Mouse (Mus musculus) gastrocnemius, adult 18-20 months (tissue): Measurements from ENCODE around the gene Mrpl14. TPM values are rescaled to one million over a fixed set of nuclear protein-coding genes. Genes with fewer than 3 reads are reported as not detected.
A peak's percentile ranks its signal among the peaks of the same experiment; 100 is the strongest.

Experiments
- DNase-seq: peaks from one replicate; pipeline ENCODE4 v3.0.0; 2021; ENCODE audit warnings: low spot score
- total RNA-seq, 2 experiments: library from RNA; stranded (reverse); gene quantifications; 2 replicates each; pipeline ENCODE4 v1.2.3; 2021

The Mrpl14 gene
- total RNA-seq, 2 experiments from 2014 or later: 119 to 165 TPM

GRCm38 (mm10) chr17:45718323-45718722 is 32.2 kb downstream of the Mrpl14 start:
- DNase-seq: peak; percentile 77

DNA sequence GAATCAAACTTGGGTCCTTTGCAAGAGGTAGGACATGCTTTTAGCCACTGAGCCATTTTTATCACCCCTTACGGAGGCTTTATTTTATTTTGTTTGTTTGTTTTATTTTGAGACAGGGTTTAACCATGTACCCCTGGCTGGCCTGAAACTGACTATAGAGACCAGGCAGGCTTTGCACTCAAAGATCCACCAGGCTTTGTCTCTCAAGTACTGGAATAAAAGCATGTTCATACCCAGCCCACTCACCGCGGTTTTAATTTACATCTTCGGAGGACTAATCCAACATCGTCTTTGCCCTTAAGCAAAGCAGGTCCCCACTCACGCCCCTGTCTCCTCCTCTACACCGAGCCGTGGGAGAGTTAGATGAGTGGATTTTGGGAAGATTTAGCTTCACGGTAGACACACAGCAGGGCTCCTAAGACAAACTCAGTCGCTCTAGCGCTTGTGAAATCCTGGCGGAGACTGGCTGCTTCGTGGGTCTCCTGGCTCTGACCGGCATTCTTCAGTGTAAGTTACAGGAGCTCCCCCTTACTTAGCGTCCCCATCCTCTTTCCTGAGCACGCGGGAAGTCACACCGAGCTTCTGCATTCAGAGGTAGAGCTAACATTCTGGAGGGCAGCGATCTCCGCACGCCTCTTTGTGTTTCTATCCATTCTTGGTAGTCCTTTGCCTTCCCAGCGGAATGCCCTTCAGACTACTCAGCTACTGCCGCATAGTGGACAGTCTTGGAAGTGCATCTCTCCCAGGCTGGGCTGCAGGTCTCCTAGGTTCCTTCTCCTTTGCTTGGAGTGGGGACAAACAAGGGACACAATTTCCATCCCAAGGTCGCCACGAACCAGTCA is 37.8 kb downstream of the Mrpl14 start:
- DNase-seq: peak; percentile 84

- DNase-seq: no peak
These were observed 38.4 kb downstream of the Mrpl14 start for GRCm38 (mm10) chr17:45724574-45724921.

DNA sequence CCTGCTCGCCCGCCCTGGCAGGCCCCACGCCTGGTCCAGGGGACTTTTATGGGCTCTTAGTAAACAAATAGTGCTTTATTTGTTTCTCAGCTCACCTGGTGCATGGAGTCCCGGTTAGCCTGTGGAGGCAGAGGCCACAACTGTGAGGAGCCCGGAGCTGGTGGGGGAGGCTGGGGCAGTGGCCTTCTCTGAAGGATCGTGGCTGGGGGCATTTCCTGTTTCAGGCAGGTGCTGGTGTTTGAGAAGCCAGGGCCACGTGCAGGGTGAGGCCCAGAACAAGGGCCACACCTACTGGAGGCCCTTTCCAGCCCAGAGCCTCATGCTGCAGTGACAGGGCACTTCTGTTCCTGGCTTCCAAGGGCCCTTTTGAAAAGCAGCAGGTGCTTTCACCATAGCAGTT is 40.1 kb downstream of the Mrpl14 start:
- DNase-seq: no peak

DNA sequence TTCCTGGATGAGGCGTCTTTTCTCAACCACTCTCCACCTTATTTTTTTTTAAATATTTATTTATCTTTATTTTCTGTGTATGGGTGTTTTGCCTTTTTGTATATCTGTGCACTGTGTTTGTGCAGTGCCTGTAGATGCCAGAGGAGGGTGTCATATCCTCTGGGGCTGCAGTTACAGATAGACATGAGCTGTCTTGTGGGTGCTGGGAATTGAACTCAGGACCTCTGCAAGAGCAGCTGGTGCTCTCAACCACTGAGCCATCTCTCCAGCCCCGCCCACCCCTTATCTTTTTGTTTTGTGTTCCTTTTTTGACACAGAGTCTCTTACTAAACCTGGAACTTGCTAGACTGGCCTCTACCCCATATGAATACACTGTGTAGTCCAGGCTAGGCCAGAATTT is 41.4 kb downstream of the Mrpl14 start:
- DNase-seq: no peak

DNA sequence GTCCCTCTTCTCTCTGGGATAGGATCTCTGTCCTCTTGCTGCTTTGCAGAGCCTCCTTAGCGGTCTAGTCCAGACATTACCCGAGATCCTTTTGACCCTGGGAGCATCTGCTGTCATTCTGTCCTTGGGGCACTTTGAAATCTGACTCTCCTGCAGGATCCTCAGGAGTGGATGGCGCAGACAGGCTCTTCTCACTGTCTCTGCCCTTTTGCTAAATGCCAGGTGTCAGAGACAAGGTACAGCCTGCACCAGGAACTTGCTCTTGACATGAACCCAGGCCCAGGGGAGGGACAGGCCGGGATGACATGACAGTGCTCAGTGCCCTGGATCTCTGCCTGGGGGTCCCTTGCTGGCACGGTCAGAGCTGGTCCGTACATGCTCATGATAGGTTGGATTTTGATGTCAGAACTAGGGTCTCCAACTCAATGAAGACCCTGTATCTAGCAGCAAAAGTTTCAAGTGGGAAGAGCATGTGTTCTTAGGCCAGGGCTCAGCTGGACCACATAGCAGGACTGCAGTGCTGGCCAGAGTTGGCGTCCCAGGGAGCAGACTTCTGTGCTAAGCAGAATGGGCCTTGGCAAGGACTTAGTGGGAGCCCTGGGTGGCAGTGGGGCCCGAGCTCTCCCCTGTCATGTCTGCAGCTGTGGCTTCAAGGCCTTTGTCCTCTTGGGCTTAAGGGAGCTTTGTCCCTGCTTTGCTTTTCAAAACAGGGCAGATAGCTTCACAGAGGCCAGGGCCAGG is 42.0 kb downstream of the Mrpl14 start:
- peak; percentile 68 for DNase-seq

DNA sequence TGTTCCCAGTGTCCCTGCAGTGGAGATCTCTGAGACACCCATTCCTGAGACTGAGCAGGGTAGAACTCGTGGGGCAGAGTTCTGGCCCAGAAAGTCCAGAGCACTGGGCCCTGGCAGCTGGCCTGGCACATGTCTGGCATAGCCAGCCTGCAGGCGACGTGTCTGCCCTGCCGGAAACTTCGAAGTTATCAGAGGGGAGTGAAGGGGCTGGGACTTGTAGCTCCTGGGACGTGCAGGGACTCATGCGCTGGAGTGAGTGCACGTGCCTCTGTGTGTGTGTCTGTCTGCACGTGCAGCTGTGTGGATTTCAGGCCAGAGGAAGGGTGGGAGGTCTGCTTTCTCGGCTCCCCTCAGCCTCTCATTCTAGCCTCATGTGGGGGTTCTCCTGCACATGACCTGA is 43.3 kb downstream of the Mrpl14 start:
- DNase-seq: no peak

- no peak for DNase-seq
These were observed 44.6 kb downstream of the Mrpl14 start for GRCm38 (mm10) chr17:45730696-45731095.

GRCm38 (mm10) chr17:45731172-45731864 is 45.2 kb downstream of the Mrpl14 start:
- DNase-seq: peak; percentile 91

DNA sequence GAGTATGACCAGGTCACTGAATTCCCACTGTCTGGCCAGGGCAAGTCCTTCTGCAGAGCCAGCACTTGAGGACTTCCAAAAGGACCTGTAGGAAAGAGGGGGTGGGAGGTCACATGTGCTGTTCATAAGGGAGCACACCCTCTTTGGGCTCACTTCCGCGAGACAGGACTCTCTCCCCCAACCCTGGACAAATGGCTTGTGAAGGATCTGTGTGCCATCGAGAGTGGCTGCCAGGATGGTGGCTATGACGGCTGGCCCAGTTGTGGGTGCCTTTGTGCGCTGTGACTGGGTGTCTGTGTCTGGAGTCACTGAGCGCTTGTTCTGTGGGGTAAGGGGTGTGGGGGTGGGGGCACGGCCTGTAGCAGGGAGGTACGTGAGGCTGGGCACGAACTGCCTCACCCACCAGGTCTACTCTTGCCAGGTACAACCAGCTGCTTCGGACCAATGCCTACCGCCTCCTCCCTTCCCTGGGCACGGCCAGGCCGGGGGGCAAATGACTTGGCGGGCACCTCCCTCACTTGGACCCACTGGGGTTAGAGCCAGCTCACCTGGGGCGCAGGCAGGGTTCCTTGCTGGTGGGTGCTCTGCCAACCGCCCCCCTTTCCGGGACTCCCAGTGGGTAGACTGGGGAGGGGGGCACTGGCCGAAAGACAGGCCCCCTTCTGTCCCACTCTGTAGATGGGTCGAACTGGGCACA is 47.1 kb downstream of the Mrpl14 start:
- DNase-seq: no peak

DNA sequence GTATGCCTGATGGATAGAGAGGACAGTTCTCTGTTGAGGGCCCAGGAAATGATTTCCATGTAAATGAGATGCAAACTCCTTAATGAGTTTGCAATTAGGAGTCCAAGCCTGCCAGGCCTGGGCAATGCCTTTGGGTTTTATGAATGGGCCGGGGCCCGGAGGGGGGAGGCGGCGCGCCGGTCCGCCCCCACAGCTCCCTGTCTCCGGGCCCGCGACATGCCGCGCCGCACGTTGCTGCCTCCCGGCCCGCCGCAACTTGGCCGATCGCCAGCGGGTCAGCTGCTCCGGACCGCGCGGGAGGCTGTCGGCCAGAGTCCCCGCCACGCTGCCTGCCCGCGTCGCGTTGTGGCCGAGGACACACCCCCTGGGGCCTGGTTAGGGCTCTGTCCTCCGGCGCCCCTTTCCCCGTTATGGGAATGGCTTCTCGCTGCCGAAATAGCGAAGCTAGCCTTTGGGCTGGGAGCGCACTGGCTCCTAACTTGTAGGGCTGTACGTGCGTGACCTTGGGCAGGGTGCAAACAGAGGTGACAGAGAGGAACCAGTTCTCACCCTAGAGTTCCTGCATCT is 47.7 kb downstream of the Mrpl14 start, which contains the start of gene 1600014C23Rik:
TSS of gene 1600014C23Rik (minus strand) at position 110 of the 567 bp plus-strand sequence.
- peak; percentile 38 for DNase-seq

DNA sequence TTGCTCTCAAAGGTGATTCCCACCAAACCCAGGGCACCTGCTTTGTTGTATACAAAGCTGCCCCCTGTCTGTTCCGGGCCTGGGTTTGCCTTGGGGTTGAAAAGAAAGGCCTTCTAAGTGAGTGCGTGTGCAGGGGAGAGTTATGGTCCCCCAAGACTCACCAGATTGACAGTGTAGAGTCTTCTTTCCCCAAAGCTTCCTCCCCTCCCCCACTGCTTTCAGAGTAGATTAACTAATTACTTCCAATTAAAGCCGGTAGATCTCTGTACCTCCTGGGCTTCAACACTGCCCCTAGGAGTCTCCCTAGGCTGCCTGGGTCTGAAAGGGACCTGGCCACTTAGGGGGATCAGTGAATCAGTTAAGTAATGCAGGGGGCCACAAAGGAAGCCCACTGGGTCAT is 48.2 kb downstream of the Mrpl14 start:
- no peak for DNase-seq

GRCm38 (mm10) chr17:45734881-45735280 is 48.8 kb downstream of the Mrpl14 start:
- DNase-seq: peak; percentile 50

- peak; percentile 88 for DNase-seq
These were observed 49.5 kb downstream of the Mrpl14 start for GRCm38 (mm10) chr17:45735382-45736310.

GRCm38 (mm10) chr17:45736311-45737077 is 50.4 kb downstream of the Mrpl14 start:
- peak; percentile 74 for DNase-seq

DNA sequence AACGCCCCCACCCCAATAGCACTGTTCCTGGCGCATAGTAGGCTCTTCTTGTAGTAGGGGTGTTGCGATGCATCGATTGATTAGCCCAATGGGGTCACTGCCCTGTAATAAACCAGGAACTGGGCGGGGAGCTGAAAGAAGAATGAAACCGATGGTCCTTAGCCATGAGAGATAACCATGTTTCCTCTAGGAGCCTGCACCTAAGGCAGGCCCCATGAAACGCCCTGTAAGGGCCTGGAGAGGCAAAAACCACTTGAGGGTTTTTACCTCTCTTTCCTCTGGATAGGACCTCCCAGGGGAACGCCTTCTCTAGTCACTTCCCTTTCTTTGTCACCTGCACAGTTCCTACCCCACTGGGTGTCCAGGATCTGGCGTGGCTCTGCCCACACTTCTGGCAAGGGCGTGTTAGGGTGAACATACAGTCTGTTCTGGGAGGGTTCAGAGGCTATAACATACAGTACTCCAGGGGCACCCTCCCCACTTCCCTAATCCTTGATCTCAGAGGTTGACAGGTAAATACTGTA is 51.0 kb downstream of the Mrpl14 start:
- no peak for DNase-seq

DNA sequence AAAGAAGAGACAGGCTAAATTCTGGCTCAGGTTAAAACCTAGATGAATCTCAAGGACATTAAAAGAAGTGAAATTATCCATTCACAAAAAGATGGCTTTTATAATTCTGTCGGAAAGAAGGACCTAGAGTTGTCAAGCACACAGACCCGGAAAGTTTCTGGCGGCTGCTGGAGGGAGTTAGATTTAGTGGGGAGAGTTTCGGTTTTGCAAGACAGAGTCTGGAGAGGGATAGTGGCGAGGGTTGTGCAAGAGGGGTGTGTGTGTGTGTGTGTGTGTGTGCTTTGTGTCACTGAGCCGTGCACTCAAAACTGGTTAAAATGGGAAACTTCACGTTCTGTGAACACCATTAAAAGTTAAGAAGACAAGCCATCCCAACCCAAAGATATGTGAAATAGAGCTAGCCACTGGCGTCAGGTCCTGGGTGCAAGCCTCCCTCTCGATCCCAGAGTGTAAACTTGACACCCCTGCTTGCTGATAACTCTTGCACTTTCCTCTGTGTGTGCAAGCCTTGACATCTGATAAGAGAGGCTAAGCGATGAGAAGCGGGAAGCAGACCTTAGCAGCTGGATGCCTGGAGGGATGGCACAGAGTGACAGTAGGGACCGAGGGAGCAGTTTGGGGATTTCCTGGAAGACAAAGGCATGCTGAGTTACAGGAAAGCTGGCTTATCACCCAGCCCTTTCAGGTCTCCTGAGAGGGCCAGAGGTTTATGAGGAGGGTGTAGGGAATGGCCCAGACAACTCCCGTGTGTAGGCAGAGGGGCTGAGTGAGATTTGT is 56.4 kb downstream of the Mrpl14 start:
- peak; percentile 36 for DNase-seq

DNA sequence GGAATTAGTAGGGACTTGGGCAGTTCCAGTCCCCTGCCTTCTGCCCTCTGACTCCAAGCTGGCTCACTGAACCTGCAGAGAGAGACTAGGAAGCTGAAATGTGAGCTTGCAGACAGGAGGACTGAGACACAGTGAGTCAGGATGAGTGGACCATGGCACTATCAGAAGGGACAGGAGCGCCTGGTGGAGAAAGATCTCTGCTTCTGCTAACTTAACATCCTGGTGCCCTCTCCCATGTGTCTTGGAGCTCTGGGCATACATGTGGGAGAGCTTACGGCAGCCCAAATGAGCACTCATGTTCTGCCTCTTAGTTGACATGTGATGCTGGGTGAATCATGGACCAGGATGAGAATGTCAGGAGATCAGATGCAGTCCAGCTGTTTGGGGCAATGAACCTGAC is 59.5 kb downstream of the Mrpl14 start:
- no peak for DNase-seq
